Mouse (Mus musculus): ENCODE results near the gene Gm5134.

The Gm5134 gene

GRCm38 (mm10) chr10:76045343-76045742 lies 91.0 kb downstream of the Gm5134 start:
- DNase-seq: no peak

GRCm38 (mm10) chr10:76046754-76047153 lies 92.4 kb downstream of the Gm5134 start:
- DNase-seq: no peak

- no peak for DNase-seq
These were observed 93.0 kb downstream of the Gm5134 start for GRCm38 (mm10) chr10:76047182-76047869.

- no peak for DNase-seq
These were observed 94.7 kb downstream of the Gm5134 start for GRCm38 (mm10) chr10:76048967-76049366.

GRCm38 (mm10) chr10:76051860-76052259 lies 97.5 kb downstream of the Gm5134 start:
- no peak for DNase-seq
